Mouse (Mus musculus) hindbrain, embryonic 14.5 days (tissue): Measurements from ENCODE around the gene Ctbs. TPM values are rescaled to one million over a fixed set of nuclear protein-coding genes. Genes with fewer than 3 reads are reported as not detected.

ENCODE experiments used
- ATAC-seq: fragments of 200-750 bp; cut with Nextera tagmentation; 2 replicates; pipeline ENCODE4 v1.8.0; 2017; ENCODE audit warnings: moderate number of reproducible peaks, mild to moderate bottlenecking, moderate TSS enrichment, moderate library complexity; ENCODE audit not compliant: low FRiP score
- DNase-seq: peaks from one replicate; pipeline ENCODE4 v3.0.0-alpha.2; 2015; ENCODE audit warnings: low spot score
- H3K27ac ChIP-seq: fragments of 300-500 bp; sonication (generic); 2 replicates; pipeline ENCODE4 v1.5.1; 2014; ENCODE audit warnings: mild to moderate bottlenecking, moderate library complexity
- H3K27me3 ChIP-seq: fragments of 300-500 bp; sonication (generic); 2 replicates; pipeline ENCODE4 v1.6.1; 2014; ENCODE audit warnings: mild to moderate bottlenecking, low read length, mixed read lengths; ENCODE audit not compliant: control insufficient read depth, insufficient read depth
- H3K36me3 ChIP-seq: fragments of 300-500 bp; sonication (generic); replicated peaks from 2 replicates; pipeline ENCODE4 v1.6.1; 2014; ENCODE audit not compliant: control insufficient read depth, insufficient read depth
- H3K4me1 ChIP-seq: fragments of 300-500 bp; sonication (generic); replicated peaks from 2 replicates; pipeline ENCODE4 v1.6.1; 2014; ENCODE audit warnings: antibody characterized with exemption, low read length, mixed read lengths; ENCODE audit not compliant: control insufficient read depth, insufficient read depth
- H3K4me2 ChIP-seq: fragments of 300-500 bp; sonication (generic); replicated peaks from 2 replicates; pipeline ENCODE4 v1.6.1; 2014; ENCODE audit warnings: mild to moderate bottlenecking, moderate library complexity
- H3K4me3 ChIP-seq: fragments of 300-500 bp; sonication (generic); replicated peaks from 2 replicates; pipeline ENCODE4 v1.5.1; 2014; ENCODE audit warnings: mild to moderate bottlenecking, low read length
- H3K9ac ChIP-seq: fragments of 300-500 bp; sonication (generic); 2 replicates; pipeline ENCODE4 v1.6.1; 2014
- H3K9me3 ChIP-seq: fragments of 300-500 bp; sonication (generic); 2 replicates; pipeline ENCODE4 v1.6.1; 2016; ENCODE audit warnings: low read length; ENCODE audit not compliant: control insufficient read depth
- WGBS: fragments of 180-500 bp; shearing (Covaris S2); extraction: QIAGEN DNeasy Blood & Tissue Kit; methylation state at CpG from one replicate; pipeline ENCODE4 v1.1.7; 2014; 5-methylcytosine and 5-hydroxymethylcytosine counted together
- polyA plus RNA-seq: library from polyadenylated mRNA; unstranded; fragments of >200 nt; fragmentation: Nextera tagmentation; extraction: Ambion mirVana; gene quantifications from 2 replicates; pipeline ENCODE4 v1.2.1, GENCODE M21; 2014

Ctbs gene
- polyA plus RNA-seq, 1 experiment from 2014 or later: 6.4 TPM

DNA sequence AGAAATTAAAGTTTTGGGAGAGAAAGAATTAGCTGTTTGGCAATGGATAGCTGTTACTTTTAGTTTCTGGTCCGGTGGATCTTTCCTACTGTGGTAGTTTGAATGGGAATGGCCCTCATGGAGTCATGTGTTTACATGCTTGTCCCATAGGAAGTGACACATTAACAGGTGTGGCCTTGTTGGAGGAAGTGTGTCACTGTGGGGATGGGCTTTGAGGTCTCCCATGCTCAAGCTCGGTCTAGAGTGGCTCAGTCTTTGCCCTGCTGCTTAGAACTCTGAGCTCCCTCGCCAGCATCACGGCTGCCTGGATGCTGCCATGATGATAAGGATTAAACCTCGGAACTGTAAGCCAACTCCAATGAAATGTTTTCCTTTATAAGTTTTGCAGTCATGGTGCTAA is 1.8 kb downstream of the Ctbs start:
- no peak overlapping the region for H3K9ac ChIP-seq
- H3K9me3 ChIP-seq: no peaks in the 10 kb centered on the region
- WGBS: 88% methylated on average over 5 of the region's 5 CpGs
- H3K4me3 ChIP-seq: no peak overlapping the region
- H3K27me3 ChIP-seq: no peaks in the 10 kb centered on the region
- H3K27ac ChIP-seq: no peak overlapping the region
- no peaks in the 10 kb centered on the region for H3K36me3 ChIP-seq
- no peak for DNase-seq
- no peak overlapping the region; the same call in 1 of the 2 replicates for H3K4me2 ChIP-seq
- ATAC-seq: no peak
- 0 out of 2 replicates have a peak, but pooled peaks cover 7% of the 10 kb centered on the region for H3K4me1 ChIP-seq

GRCm38 (mm10) chr3:146462939-146463338 is 13.3 kb downstream of the Ctbs start:
- H3K4me2 ChIP-seq: no peak overlapping the region
- no peaks in the 10 kb centered on the region for H3K27me3 ChIP-seq
- H3K4me1 ChIP-seq: no peaks in the 10 kb centered on the region
- 73% methylated on average over 2 of the region's 2 CpGs for WGBS
- H3K9ac ChIP-seq: no peak overlapping the region
- H3K4me3 ChIP-seq: no peak overlapping the region
- no peak for ATAC-seq
- H3K9me3 ChIP-seq: no peaks in the 10 kb centered on the region
- H3K27ac ChIP-seq: no peak overlapping the region
- no peaks in the 10 kb centered on the region for H3K36me3 ChIP-seq
- no peak for DNase-seq

- Histone ChIP-seq H3K27me3 (no peaks in the 10 kb centered on the region), H3K4me1 (no peaks in the 10 kb centered on the region), H3K36me3 (no peaks in the 10 kb centered on the region), H3K9ac (no peak overlapping the region), H3K27ac (no peak overlapping the region), H3K9me3 (no peaks in the 10 kb centered on the region), H3K4me3 (no peak overlapping the region), H3K4me2 (no peak overlapping the region)
- ATAC-seq (no peak), DNase-seq (no peak)
- WGBS: 91% methylated on average over 2 of the region's 2 CpGs
Observed at GRCm38 (mm10) chr3:146469226-146469625, 19.6 kb downstream of the Ctbs start.

DNA sequence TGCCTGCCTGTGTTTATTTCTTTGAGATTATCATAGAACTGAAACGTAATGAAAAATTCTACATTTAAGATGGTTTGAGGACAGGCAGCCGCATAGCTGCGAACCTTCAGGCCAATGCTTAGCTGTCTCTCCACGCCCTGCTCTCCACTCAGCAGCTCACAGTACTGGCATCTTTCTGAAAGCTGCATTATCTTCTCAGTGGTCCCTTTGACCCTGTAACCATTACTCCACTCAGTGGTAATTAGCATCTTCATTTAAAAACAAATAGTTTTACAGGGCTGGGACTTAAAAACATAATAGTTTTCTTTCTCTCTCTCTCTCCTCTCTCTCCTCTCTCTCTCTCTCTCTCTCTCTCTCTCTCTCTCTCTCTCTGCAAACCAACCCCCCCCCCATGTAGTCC is 23.1 kb downstream of the Ctbs start:
- Histone ChIP-seq H3K4me2 (no peak overlapping the region), H3K4me3 (no peak overlapping the region), H3K27me3 (no peaks in the 10 kb centered on the region), H3K4me1 (no peaks in the 10 kb centered on the region), H3K9me3 (no peaks in the 10 kb centered on the region), H3K27ac (no peak overlapping the region), H3K9ac (no peak overlapping the region), H3K36me3 (no peaks in the 10 kb centered on the region)
- 67% methylated on average over 4 of the region's 4 CpGs for WGBS
- ATAC-seq: no peak
- DNase-seq: no peak

GRCm38 (mm10) chr3:146473741-146474140 is 24.1 kb downstream of the Ctbs start:
- H3K27ac ChIP-seq: no peak overlapping the region
- H3K4me3 ChIP-seq: no peak overlapping the region
- H3K9me3 ChIP-seq: no peaks in the 10 kb centered on the region
- H3K4me2 ChIP-seq: no peak overlapping the region
- H3K27me3 ChIP-seq: no peaks in the 10 kb centered on the region
- ATAC-seq (no peak), DNase-seq (no peak)
- H3K36me3 ChIP-seq: no peaks in the 10 kb centered on the region
- no peaks in the 10 kb centered on the region for H3K4me1 ChIP-seq
- no peak overlapping the region for H3K9ac ChIP-seq

- DNase-seq (no peak), ATAC-seq (no peak)
- Histone ChIP-seq H3K9me3 (no peaks in the 10 kb centered on the region), H3K36me3 (no peaks in the 10 kb centered on the region), H3K9ac (no peak overlapping the region), H3K4me2 (no peak overlapping the region), H3K4me3 (no peak overlapping the region), H3K27ac (no peak overlapping the region), H3K27me3 (no peaks in the 10 kb centered on the region), H3K4me1 (no peaks in the 10 kb centered on the region)
- 92% methylated on average over 3 of the region's 3 CpGs for WGBS
Observed at GRCm38 (mm10) chr3:146474428-146474827, 24.8 kb downstream of the Ctbs start.

DNA sequence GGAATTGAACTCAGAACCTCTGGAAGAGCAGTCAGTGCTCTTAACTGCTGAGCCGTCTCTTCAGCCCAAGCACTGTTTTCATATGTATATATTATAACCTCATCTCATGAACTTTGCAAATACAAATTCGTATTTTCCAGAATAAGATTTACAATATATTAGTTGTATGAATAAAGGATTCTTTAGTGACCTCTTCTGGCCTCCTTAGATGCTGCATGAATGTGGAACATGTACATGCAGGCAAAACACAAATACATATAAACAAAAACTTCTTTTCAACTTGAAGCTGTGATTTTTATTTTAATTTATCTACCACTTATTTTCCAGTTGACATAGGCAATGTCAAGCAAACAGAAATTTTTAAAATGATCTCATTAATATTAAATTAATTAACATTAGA is 32.4 kb downstream of the Ctbs start:
- Histone ChIP-seq H3K36me3 (no peaks in the 10 kb centered on the region), H3K27me3 (no peaks in the 10 kb centered on the region), H3K4me1 (no peaks in the 10 kb centered on the region), H3K9me3 (no peaks in the 10 kb centered on the region), H3K9ac (no peak overlapping the region), H3K27ac (no peak overlapping the region), H3K4me2 (no peak overlapping the region), H3K4me3 (no peak overlapping the region)
- WGBS: 76% methylated on average over 2 of the region's 2 CpGs
- ATAC-seq: no peak
- no peak for DNase-seq

DNA sequence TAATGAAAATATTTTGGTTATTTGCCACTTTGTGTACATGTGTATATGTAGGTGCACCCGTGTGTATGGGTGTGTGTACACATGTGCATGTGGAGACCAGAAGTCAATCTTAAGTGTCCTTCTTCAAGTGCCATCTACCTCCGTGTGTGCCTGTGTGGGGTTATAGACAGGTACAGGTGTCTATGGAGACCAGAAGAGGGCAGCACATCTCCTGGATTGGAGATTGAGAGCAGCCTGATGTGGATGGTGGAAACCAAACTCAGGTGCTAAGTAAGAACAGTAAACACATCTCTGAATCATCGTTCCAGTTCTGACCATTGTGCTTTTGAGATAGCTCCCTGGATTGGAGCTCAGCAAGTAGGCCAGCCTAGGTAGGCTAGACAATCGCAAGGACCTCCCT is 36.9 kb downstream of the Ctbs start:
- H3K4me3 ChIP-seq: no peak overlapping the region
- no peaks in the 10 kb centered on the region for H3K9me3 ChIP-seq
- H3K4me1 ChIP-seq: no peaks in the 10 kb centered on the region
- no peaks in the 10 kb centered on the region for H3K36me3 ChIP-seq
- no peak overlapping the region for H3K27ac ChIP-seq
- no peak overlapping the region for H3K9ac ChIP-seq
- no peak for DNase-seq
- ATAC-seq: no peak
- WGBS: 88% methylated on average over 4 of the region's 4 CpGs
- H3K4me2 ChIP-seq: no peak overlapping the region
- no peaks in the 10 kb centered on the region for H3K27me3 ChIP-seq

- no peak for DNase-seq
- Histone ChIP-seq H3K4me1 (no peaks in the 10 kb centered on the region), H3K9me3 (no peaks in the 10 kb centered on the region), H3K4me2 (no peak overlapping the region), H3K27me3 (no peaks in the 10 kb centered on the region), H3K36me3 (no peaks in the 10 kb centered on the region), H3K9ac (no peak overlapping the region), H3K4me3 (no peak overlapping the region), H3K27ac (no peak overlapping the region)
- no peak for ATAC-seq
- WGBS: 55% methylated on average over 8 of the region's 8 CpGs
Observed at GRCm38 (mm10) chr3:146494941-146495340, 45.3 kb downstream of the Ctbs start.

DNA sequence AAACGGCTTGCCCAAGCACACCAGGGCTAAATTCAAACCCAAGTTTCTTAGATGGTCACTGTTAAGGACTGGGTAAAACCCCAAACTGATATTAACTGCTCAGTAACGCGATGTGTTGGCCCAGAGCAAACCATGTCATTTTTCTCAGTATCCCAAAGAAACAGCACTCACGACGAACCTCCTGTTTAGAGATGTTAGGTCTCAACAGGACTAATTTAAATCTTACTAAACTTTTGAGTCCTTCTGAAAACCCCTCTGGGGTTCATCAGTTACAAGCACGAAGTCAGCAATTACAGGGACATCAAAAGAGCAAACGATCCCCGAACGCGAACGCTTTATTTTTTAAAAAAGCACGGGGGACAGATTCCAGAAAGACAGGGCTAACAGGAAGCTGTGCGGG is 49.4 kb downstream of the Ctbs start:
- no peaks in the 10 kb centered on the region for H3K9me3 ChIP-seq
- H3K4me3 ChIP-seq: peak overlapping the region; percentile 85
- no peak for ATAC-seq
- H3K9ac ChIP-seq: peak overlapping the region; percentile 78
- peak; percentile 29 for DNase-seq
- no peaks in the 10 kb centered on the region for H3K27me3 ChIP-seq
- H3K4me2 ChIP-seq: peak overlapping the region; percentile 64
- peaks cover 11% of the 10 kb centered on the region for H3K36me3 ChIP-seq
- peaks cover 13% of the 10 kb centered on the region for H3K4me1 ChIP-seq
- H3K27ac ChIP-seq: peak overlapping the region; percentile 52; the same call in 1 of the 2 replicates
- WGBS: 3% methylated on average over 13 of the region's 13 CpGs
